Comparison of ENCODE assay signal across 8 mouse cellular contexts in the genomic region with DNA sequence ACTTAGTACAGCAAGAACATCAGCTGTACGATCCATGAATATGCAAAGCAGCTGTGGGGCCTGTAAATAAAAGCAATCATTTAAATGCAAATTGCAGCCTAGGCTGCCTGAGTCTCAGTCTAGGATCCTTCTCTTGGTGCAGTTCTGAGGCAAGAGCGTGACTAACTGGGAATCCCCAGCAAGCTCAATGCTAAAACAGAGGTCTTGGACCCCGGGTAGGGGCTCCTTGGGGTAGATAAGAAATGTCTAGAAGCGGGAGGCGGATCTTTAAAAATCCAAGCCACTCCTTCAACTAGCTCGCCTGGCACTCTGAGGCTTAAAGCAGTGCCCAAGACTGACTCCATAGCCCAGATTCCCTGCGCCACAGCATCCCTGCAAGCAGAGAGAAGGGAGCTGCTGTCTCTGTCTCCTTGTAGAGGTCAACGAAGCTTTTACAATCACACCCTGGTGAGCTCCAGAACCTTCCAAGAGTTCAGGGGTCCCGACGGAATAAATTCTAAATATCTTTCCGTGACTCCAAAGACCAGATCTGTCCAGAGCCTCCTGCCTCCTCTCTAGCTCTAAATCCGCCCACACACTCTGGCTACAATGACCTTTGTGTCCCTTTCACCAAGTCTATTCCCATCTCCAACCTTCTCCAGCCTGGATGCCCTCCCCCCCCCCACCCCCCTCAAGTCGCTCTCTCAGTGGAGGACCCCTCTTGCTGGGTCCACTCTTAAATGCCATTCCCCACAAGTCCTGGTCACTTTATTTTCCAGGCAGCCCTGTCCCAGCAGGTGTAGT. TPM values are rescaled to one million over a fixed set of nuclear protein-coding genes. Genes with fewer than 3 reads are reported as not detected.
A peak's percentile ranks its signal among the peaks of the same experiment; 100 is the strongest.
DNase-seq lines count a peak whose midpoint lies in the region; ATAC-seq and TF ChIP-seq lines count a peak whose summit lies in the region.

No protein-coding gene starts in this region.

- TF ChIP-seq EP300 in ES-Bruce4 (IDR thresholded peaks at IDR 0.05; ENCODE audit: insufficient read depth, low read depth, low read length): no peak

- H3K9me3 ChIP-seq in heart, embryonic 11.5 days (replicated peaks; ENCODE audit: control insufficient read depth, low read length): no peaks in the 10 kb centered on the region
- H3K9me3 ChIP-seq in ES-Bruce4 (replicated peaks; ENCODE audit: control insufficient read depth, insufficient read depth, low read length, poor library complexity, severe bottlenecking): no peaks in the 10 kb centered on the region
- H3K9me3 ChIP-seq in embryonic facial prominence, embryonic 15.5 days (replicated peaks): no peaks in the 10 kb centered on the region
- H3K9me3 ChIP-seq in limb, embryonic 15.5 days: no peaks in the 10 kb centered on the region

- peaks cover 14% of the 10 kb centered on the region for H3K27me3 ChIP-seq in heart, embryonic 11.5 days (ENCODE audit: control insufficient read depth, insufficient read depth, low read length)
- peaks cover 8% of the 10 kb centered on the region for H3K27me3 ChIP-seq in ES-Bruce4 (ENCODE audit: control insufficient read depth, insufficient read depth, low read length, poor library complexity, severe bottlenecking)
- H3K27me3 ChIP-seq in embryonic facial prominence, embryonic 15.5 days: no peaks in the 10 kb centered on the region
- peaks cover 10% of the 10 kb centered on the region; the same call in 1 of the 2 replicates for H3K27me3 ChIP-seq in limb, embryonic 15.5 days

- no peaks in the 10 kb centered on the region for H3K36me3 ChIP-seq in heart, embryonic 11.5 days (ENCODE audit: control insufficient read depth, insufficient read depth, low read length)
- no peaks in the 10 kb centered on the region for H3K36me3 ChIP-seq in ES-Bruce4 (ENCODE audit: control insufficient read depth, insufficient read depth, low read length, poor library complexity, severe bottlenecking)
- H3K36me3 ChIP-seq in embryonic facial prominence, embryonic 15.5 days: no peaks in the 10 kb centered on the region
- no peaks in the 10 kb centered on the region for H3K36me3 ChIP-seq in limb, embryonic 15.5 days

- H3K27ac ChIP-seq in heart, embryonic 11.5 days (ENCODE audit: low read depth, low read length): no peak overlapping the region
- no peak overlapping the region; the same call in 1 of the 2 replicates for H3K27ac ChIP-seq in ES-Bruce4 (ENCODE audit: insufficient read depth, low read length)
- peak overlapping the region; percentile 78; the same call in 1 of the 2 replicates for H3K27ac ChIP-seq in embryonic facial prominence, embryonic 15.5 days (replicated peaks)
- H3K27ac ChIP-seq in limb, embryonic 15.5 days: 0 out of 2 replicates have a peak overlapping the region, but pooled peaks have one; percentile 40

- H3K4me2 ChIP-seq in heart, embryonic 11.5 days: peak overlapping the region; percentile 91
- H3K4me2 ChIP-seq in embryonic facial prominence, embryonic 15.5 days (replicated peaks): peak overlapping the region; percentile 86
- peak overlapping the region; percentile 90 for H3K4me2 ChIP-seq in limb, embryonic 15.5 days

- H3K9ac ChIP-seq in heart, embryonic 11.5 days (ENCODE audit: low read depth, low read length): no peak overlapping the region
- H3K9ac ChIP-seq in ES-Bruce4 (ENCODE audit: low read depth, poor library complexity, severe bottlenecking): peak overlapping the region; percentile 31; the same call in 1 of the 2 replicates
- H3K9ac ChIP-seq in embryonic facial prominence, embryonic 15.5 days: no peak overlapping the region
- no peak overlapping the region for H3K9ac ChIP-seq in limb, embryonic 15.5 days

- intact Hi-C loops in heart, postnatal 36 days (cut with DNase I): no loop called here

- no peak overlapping the region; the same call in 1 of the 2 replicates for H3K4me3 ChIP-seq in heart, embryonic 11.5 days (ENCODE audit: low read depth, low read length)
- peak overlapping the region; percentile 23; the same call in 1 of the 2 replicates for H3K4me3 ChIP-seq in ES-Bruce4 (ENCODE audit: low read depth, low read length)
- peak overlapping the region; percentile 67 for H3K4me3 ChIP-seq in embryonic facial prominence, embryonic 15.5 days (replicated peaks)
- peak overlapping the region; percentile 64 for H3K4me3 ChIP-seq in limb, embryonic 15.5 days

- no peak for TF ChIP-seq POLR2A in ES-Bruce4 (IDR thresholded peaks at IDR 0.05; ENCODE audit: insufficient read depth, low read length)

- TF ChIP-seq CTCF in ES-Bruce4 (IDR thresholded peaks at IDR 0.05; ENCODE audit: low read depth, low read length): no peak

- no peak for ATAC-seq in heart, embryonic 11.5 days (replicated peaks; ENCODE audit: insufficient number of reproducible peaks, low FRiP score, low TSS enrichment)
- no peak for ATAC-seq in embryonic facial prominence, embryonic 15.5 days (ENCODE audit: insufficient number of reproducible peaks, low FRiP score, low TSS enrichment, low read depth)
- no peak for ATAC-seq in limb, embryonic 15.5 days (ENCODE audit: insufficient number of reproducible peaks, low FRiP score, low TSS enrichment, low read depth)

- DNase-seq in heart, postnatal 36 days: no peak
- DNase-seq in adrenal gland, postnatal 4 days (ENCODE audit: low spot score in 2 of 2): no peak
- no peak for DNase-seq in left cerebral cortex, adult 18-20 months (ENCODE audit: low spot score in 2 of 2)
- DNase-seq in yolk sac, embryonic 10.5 days (ENCODE audit: low spot score): no peak

- peaks cover 8% of the 10 kb centered on the region; the same call in 1 of the 2 replicates for H3K4me1 ChIP-seq in heart, embryonic 11.5 days (ENCODE audit: control insufficient read depth, insufficient read depth, low read length)
- H3K4me1 ChIP-seq in ES-Bruce4 (ENCODE audit: control insufficient read depth, insufficient read depth, low read length): peaks cover 8% of the 10 kb centered on the region
- peaks cover 51% of the 10 kb centered on the region for H3K4me1 ChIP-seq in embryonic facial prominence, embryonic 15.5 days
- peaks cover 45% of the 10 kb centered on the region for H3K4me1 ChIP-seq in limb, embryonic 15.5 days

- WGBS in heart, embryonic 11.5 days (ENCODE audit: insufficient replicate concordance): 37% methylated on average over 13 of the region's 13 CpGs
- 25% methylated on average over 13 of the region's 13 CpGs for WGBS in embryonic facial prominence, embryonic 15.5 days
- WGBS in limb, embryonic 15.5 days: 46% methylated on average over 13 of the region's 13 CpGs

RNA-seq across cellular contexts. Expression of gene Gprc5b, which starts 2.2 kb away (rescaled TPM):
- polyA plus RNA-seq in heart, embryonic 11.5 days (2014; fragmentation: Nextera tagmentation; extraction: Ambion mirVana): 4.1 and 5.7 TPM in 2 replicates
- 10 to 100 TPM; 14.7 to 15.6 TPM for total RNA-seq in heart, postnatal 36 days (2021)
- polyA plus RNA-seq in ES-Bruce4 (2011; ENCODE audit: insufficient read depth, insufficient read length, low read depth, missing spikeins): 14.6 and 15.7 TPM in 2 replicates
- 10.9 and 11.3 TPM in 2 replicates for polyA plus RNA-seq in embryonic facial prominence, embryonic 15.5 days (2015; fragmentation: Nextera tagmentation; extraction: Ambion mirVana)
- polyA plus RNA-seq in limb, embryonic 15.5 days (2015; fragmentation: Nextera tagmentation; extraction: Ambion mirVana): 7.4 and 7.7 TPM in 2 replicates
- total RNA-seq in adrenal gland, postnatal 4 days (2021): 10 to 100 TPM; 53.3 to 66.6 TPM
- 100 to 1,000 TPM in 1 of 2 experiments, 10 to 100 TPM in 1; 94.0 to 110 TPM for total RNA-seq in left cerebral cortex, adult 18-20 months (2021)

Comparison
In these comparisons a context has a peak if more than half of its experiments do, and no peak if none do; other contexts are left out.
1. H3K27ac ChIP-seq: peak in embryonic facial prominence, embryonic 15.5 days (single experiment) and limb, embryonic 15.5 days (single experiment); none in heart, embryonic 11.5 days (single experiment) and ES-Bruce4 (single experiment).
2. Peak in every context shown above with its lines, with median percentiles within 50 percentile points of each other: H3K4me2 ChIP-seq.